Mouse (Mus musculus): ENCODE measurements around the gene Pcbp4.

Gene Pcbp4

GRCm38 (mm10) chr9:106453271-106454070 is at the start of gene Pcbp4:
Gene Pcbp4 (plus strand): TSS chr9:106453291.
- peak; percentile 86 for DNase-seq (ENCODE audit: low spot score)

DNA sequence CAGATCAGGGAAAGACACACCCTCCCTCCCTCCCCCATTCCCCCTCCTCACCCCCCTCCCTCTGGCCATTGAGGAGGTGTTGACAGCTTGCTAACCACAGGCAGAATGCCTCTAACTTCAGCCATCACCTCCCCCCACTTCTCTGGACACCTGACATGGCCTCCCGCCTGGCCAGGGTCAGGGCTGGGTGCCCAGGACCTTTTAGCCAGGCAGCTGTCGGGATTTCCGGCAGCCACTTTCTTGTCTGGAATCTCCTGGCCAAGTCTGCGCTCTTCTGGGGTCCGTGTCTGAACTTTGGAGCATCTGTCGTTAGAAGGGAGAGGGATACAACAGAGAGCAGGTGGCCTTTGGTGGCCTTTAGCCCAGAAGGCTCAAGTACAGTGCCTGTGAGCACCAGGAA is 47.8 kb upstream of the Pcbp4 start:
- DNase-seq (ENCODE audit: low spot score) = peak; percentile 44

GRCm38 (mm10) chr9:106406443-106407078 is 46.5 kb upstream of the Pcbp4 start:
- no peak for DNase-seq (ENCODE audit: low spot score)

DNA sequence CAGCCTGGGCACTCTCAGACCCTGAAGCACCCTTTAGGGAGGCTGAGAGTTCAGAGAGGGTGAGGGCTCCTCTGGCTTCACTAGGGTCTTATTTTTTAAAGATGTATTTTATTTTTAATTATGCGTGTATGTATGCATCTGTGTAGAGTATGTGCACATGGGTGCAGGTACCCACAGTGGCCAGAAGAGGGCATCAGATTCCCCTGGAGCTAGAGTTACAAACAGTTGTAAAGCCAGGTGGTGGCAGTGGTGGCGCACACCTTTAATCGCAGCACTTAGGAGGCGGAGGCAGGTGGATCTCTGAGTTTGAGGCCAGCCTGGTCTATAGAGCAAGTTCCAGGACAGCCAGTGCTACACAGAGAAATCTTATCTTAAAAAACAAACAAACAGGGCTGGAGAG is 44.0 kb upstream of the Pcbp4 start:
- no peak for DNase-seq (ENCODE audit: low spot score)

DNA sequence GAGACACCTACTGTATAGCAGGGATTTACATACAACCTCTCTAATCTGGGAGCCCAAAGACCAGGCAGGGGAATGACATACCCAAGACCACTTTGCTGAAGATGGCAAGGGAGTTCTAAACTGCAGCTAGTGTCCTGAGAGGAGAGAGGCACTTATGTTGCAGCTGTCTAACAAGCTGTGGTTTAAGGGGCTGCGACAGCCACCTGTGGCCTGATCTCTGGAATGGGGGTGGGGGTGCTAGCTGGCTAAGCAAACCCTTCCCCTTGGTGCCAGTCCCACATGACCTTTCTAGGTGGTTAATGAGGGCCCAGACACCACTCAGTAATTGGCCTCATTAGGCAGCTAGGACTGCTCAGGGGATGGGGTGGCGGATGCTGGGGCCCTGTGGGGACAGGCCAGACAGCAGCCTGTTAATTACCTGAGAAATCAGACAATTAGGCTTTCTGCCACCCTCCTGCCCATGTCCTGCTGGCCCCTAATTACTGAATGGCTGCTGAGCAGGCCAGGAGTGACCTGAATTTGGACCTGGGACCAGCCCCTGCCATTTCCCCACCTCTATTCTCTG is 42.9 kb upstream of the Pcbp4 start:
- no peak for DNase-seq (ENCODE audit: low spot score)

- no peak for DNase-seq (ENCODE audit: low spot score)
Measured at GRCm38 (mm10) chr9:106411091-106411594, 41.9 kb upstream of the Pcbp4 start.

DNA sequence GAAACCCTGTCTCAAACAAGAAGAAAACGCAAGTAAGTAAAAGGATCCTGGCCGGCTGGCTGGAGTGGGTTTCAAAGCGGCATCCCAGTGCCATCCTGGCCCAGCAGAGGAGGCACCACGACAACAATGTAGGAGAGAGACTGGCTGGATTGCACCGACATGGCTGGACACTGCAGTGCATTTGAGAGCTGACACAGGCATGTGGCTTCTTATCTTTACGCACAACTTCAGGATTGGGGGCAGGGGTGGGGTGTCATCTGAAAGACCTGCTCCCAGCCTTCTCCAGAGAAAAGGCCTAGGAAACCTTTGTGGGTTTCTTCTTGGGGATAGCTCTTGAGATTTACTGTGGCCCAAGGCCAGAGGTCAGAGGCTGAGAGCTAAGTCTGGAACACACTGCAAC is 41.4 kb upstream of the Pcbp4 start:
- no peak for DNase-seq (ENCODE audit: low spot score)

DNA sequence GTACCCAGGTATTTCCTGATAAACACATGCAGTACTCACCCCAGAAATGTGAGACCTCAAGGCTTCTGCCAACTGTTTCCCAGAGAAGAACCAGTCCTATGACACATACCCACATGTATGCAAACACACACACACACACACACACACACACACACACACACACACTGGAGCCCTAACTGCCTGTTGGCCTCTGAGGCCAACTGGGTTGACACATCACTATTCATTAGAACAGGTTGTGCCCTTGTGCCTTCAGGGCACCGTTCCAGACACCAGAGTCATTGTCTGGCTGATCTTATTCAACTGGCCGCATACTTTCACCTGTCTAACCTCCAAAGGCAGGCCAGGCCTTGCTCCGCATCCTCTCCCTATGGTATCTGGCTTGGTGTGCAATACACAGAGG is 40.9 kb upstream of the Pcbp4 start:
- no peak for DNase-seq (ENCODE audit: low spot score)

DNA sequence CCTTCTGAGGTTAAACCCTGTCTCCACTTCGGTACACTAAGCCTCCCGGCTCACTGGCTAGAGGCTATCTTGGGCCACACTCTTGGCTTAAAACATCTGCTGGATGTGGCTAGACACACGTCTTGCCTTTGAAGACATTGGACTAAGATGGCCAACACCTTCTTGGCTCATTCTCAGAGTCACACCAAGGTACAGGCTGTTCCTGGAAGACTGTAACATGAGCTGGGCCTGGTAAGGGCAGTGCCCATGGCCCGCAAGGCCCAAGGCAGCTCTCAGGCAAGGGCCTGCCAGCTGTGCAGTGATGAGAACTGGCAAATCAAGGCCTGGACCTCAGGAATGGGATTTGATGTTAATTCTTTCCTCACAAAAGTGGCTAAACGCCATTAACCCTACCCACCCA is 39.5 kb upstream of the Pcbp4 start:
- DNase-seq (ENCODE audit: low spot score) = no peak

DNA sequence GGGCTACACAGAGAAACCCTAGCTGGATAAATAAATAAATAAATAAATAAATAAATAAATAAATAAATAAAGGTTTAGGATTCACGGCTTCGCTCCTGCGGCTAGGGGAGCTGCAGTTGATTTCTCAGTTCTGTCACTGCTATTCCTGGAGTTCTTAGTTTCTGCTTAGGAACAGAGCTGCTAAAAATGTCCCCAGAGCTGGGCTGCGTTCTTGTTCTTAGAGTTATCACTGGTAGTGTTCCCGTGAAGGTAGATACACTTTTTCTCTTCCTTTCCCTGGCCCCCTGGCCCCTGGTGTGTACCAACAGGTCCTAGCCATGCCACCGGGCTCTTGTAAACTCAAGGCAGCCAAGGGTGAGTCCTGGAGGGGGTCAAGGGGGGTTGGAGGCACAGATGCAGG is 36.3 kb upstream of the Pcbp4 start:
- DNase-seq (ENCODE audit: low spot score) = no peak

GRCm38 (mm10) chr9:106417841-106418625 is 35.1 kb upstream of the Pcbp4 start:
- DNase-seq (ENCODE audit: low spot score) = no peak

- no peak for DNase-seq (ENCODE audit: low spot score)
Measured at GRCm38 (mm10) chr9:106420608-106421007, 32.5 kb upstream of the Pcbp4 start.

DNA sequence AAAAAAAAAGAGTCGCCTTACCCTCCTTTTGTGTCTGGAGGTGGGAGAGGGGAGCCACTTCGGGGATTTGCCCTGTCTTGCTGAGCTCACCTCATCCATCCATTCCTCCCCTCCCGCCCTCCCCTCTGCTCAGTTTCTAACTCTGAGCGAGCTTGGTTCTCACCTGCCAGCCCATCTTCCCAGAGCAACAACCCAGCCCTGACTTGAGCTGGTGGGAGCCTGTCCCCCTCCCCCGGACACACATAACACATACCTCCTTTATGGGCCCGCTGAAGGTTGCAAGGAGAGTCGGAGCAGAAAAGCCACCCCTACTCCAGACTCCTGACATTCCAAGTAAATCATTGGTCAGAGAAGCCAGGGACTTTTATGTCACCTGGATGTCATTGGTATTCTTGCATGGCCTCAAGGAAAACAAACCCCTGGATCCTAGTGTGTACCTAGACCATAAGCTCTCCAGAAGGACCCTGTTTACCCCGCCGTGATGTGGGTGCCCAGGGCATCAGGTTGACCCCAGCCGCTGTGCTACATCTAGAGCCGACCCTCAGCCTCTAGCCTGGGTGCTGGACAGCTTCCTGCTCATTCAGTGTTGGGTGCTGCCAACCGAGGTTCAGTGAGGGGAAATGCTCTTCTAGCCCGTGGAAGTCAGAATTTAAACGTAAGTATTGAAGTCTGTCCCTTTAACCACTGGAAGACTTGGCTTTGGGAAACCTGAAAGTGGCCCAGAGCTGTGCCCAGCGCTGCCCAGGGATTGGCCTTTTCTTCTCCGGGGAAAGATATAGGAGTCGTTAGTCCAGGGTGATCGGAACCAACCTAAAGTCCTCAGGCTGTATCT is 31.8 kb upstream of the Pcbp4 start:
- DNase-seq (ENCODE audit: low spot score) = no peak

- peak; percentile 79 for DNase-seq (ENCODE audit: low spot score)
Measured at GRCm38 (mm10) chr9:106421865-106422160, 31.3 kb upstream of the Pcbp4 start.

- no peak for DNase-seq (ENCODE audit: low spot score)
Measured at GRCm38 (mm10) chr9:106428719-106429220, 24.3 kb upstream of the Pcbp4 start.

- peak; percentile 95 for DNase-seq (ENCODE audit: low spot score)
Measured at GRCm38 (mm10) chr9:106429221-106430014, 23.7 kb upstream of the Pcbp4 start, which contains the start of gene Rpl29. Gene Rpl29 (plus strand): TSS chr9:106429454.

- no peak for DNase-seq (ENCODE audit: low spot score)
Measured at GRCm38 (mm10) chr9:106430015-106430264, 23.2 kb upstream of the Pcbp4 start.

DNA sequence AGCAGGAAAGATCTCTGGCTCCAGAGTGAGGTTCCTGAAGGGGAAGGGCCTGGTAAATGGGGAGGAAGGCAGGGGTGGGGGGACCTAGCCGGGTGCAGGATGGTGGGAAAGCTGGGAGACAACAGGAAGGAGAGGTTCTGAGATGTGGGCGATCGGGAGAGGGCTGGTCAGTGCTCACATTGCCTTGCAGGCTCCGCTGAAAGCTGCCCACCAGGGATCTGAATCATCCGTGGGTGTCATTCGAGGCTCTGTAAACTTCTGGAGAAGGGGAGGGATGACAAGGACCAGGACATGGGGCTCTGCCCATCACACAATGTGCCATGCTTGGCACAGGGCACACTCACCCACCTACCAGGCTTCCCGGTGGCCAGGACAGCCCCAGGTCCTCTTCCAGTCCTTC is 19.7 kb upstream of the Pcbp4 start:
- no peak for DNase-seq (ENCODE audit: low spot score)

- DNase-seq (ENCODE audit: low spot score) = no peak
Measured at GRCm38 (mm10) chr9:106436566-106436965, 16.5 kb upstream of the Pcbp4 start.

DNA sequence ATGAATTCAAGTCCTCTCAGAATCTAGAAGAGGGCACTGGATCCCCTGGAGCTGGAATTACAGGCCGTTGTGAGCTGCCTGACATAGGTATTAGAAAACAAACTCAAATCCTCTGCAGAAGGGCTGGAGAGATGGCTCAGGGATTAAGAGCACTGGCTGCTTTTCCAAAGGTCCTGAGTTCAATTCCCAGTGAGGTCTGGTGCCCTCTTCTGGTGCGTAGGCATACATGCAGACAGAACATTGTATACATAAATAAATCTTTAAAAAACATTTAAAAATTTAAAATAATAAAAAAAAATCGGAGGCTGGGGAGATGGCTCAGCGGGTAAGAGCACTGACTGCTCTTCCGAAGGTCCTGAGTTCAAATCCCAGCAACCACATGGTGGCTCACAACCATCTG is 10.4 kb upstream of the Pcbp4 start:
- no peak for DNase-seq (ENCODE audit: low spot score)

DNA sequence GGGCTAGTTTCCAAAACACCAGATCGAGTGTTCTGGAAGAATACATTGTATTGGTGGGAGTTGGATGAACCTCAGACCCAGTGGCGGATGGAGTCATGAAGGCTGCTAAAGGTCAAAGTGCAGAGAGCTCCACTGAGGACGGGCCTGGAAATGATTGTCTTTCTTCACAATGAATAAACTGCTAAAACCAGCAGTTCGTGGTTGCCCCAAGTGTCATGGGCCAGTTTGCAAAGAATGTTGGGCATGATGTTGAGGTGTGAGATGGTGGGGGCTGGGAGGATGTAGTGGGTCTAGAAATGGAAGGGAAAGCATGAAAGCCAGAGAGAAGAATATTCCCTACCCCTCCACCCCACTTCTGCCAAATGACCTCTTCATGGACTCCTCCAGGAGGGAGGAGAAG is 8.3 kb upstream of the Pcbp4 start:
- no peak for DNase-seq (ENCODE audit: low spot score)

Measured in yolk sac, embryonic 10.5 days (tissue).